Mouse (Mus musculus) forebrain, postnatal 0 days (tissue): Measurements from ENCODE around the gene Sall1. TPM values are rescaled to one million over a fixed set of nuclear protein-coding genes. Genes with fewer than 3 reads are reported as not detected.

Experiments used
- ATAC-seq: fragments of 200-750 bp; cut with Nextera tagmentation; 2 replicates; pipeline ENCODE4 v1.8.0; 2017; ENCODE audit warnings: mild to moderate bottlenecking, moderate library complexity
- DNase-seq: peaks from one replicate; pipeline ENCODE4 v3.0.0-alpha.2; 2015
- H3K27ac ChIP-seq: fragments of 300-500 bp; sonication (generic); 2 replicates; pipeline ENCODE4 v1.5.1; 2014; ENCODE audit warnings: low read depth, mild to moderate bottlenecking, antibody characterized with exemption, low read length, moderate library complexity, mixed read lengths
- H3K27me3 ChIP-seq: fragments of 300-500 bp; sonication (generic); 2 replicates; pipeline ENCODE4 v1.6.1; 2014; ENCODE audit warnings: mild to moderate bottlenecking, low read length, mixed read lengths; ENCODE audit not compliant: insufficient read depth
- H3K36me3 ChIP-seq: fragments of 300-500 bp; sonication (generic); 2 replicates; pipeline ENCODE4 v1.6.1; 2014; ENCODE audit warnings: mild to moderate bottlenecking, moderate library complexity; ENCODE audit not compliant: insufficient read depth
- H3K4me1 ChIP-seq: fragments of 300-500 bp; sonication (generic); 2 replicates; pipeline ENCODE4 v1.6.1; 2014; ENCODE audit warnings: antibody characterized with exemption; ENCODE audit not compliant: insufficient read depth
- H3K4me2 ChIP-seq: fragments of 300-500 bp; sonication (generic); 2 replicates; pipeline ENCODE4 v1.6.1; 2014; ENCODE audit warnings: low read depth, mild to moderate bottlenecking, moderate library complexity
- H3K4me3 ChIP-seq: fragments of 300-500 bp; sonication (generic); 2 replicates; pipeline ENCODE4 v1.5.1; 2014; ENCODE audit warnings: low read depth, low read length, mixed read lengths
- H3K9ac ChIP-seq: fragments of 300-500 bp; sonication (generic); 2 replicates; pipeline ENCODE4 v1.6.1; 2014; ENCODE audit warnings: mild to moderate bottlenecking
- H3K9me3 ChIP-seq: fragments of 300-500 bp; sonication (generic); 2 replicates; pipeline ENCODE4 v1.6.1; 2016; ENCODE audit warnings: low read length
- CTCF ChIP-seq: sonication (generic); IDR thresholded peaks from 2 replicates; pipeline ENCODE4 v1.5.1; 2016; ENCODE audit warnings: antibody characterized with exemption, control low read depth, low read depth
- WGBS: fragments of 180-500 bp; shearing (Covaris S2); extraction: QIAGEN DNeasy Blood & Tissue Kit; methylation state at CpG from one replicate; pipeline ENCODE4 v1.1.7; 2014; 5-methylcytosine and 5-hydroxymethylcytosine counted together
- polyA plus RNA-seq: library from polyadenylated mRNA; unstranded; fragments of >200 nt; fragmentation: Nextera tagmentation; extraction: Ambion mirVana; gene quantifications from 2 replicates; pipeline ENCODE4 v1.2.1, GENCODE M21; 2015
- total RNA-seq: library from RNA; depleted of rRNA; stranded (reverse); fragments of >200 nt; gene quantifications from 2 replicates; pipeline ENCODE4 v1.2.3, GENCODE M21; 2014

Gene Sall1
- total and polyA plus RNA-seq, 2 experiments from 2014 or later, result 4.7 to 11.1 TPM

DNA sequence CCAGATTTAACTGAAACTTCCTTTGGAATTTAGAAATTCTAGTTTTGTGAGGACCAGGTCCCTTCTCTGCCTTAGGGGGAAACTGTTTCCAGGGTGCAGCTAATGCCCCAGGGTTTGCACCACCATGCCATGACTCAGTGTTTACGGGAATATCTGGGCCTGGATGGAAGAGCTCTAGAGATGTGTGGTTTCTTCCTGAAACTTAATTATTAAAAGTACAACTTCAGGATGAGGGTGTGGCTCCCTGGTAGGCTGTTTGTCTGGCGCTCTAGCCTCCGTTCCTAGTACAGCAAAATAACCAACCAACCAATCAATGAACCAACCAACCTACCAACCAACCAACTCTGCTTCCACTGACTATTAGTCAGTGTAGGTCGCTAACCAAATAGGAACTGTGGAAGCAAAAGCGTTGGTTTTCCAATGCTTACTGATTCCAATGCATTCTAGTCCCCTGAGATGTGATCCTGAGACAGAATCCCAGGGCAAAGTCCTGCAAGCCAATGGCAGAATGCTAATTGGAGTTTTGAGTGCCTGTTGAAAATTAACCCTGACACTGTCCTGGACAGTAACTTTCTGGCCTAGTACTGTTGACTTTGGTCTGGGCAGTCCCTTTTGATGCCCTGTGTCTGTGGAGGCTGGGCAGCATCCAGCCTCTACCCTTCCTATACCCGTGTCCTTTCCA lies 31.0 kb downstream of the Sall1 start:
- H3K4me3 ChIP-seq, result no peak overlapping the region
- no peak overlapping the region for H3K27ac ChIP-seq
- H3K4me1 ChIP-seq, result no peaks in the 10 kb centered on the region
- H3K9ac ChIP-seq, result no peak overlapping the region
- DNase-seq (no peak), ATAC-seq (no peak)
- no peaks in the 10 kb centered on the region for H3K9me3 ChIP-seq
- no peaks in the 10 kb centered on the region for H3K36me3 ChIP-seq
- no peak for TF ChIP-seq CTCF
- no peak overlapping the region for H3K4me2 ChIP-seq
- 90% methylated on average over 6 of the region's 6 CpGs for WGBS
- no peaks in the 10 kb centered on the region for H3K27me3 ChIP-seq

GRCm38 (mm10) chr8:89012024-89012712 lies 31.8 kb downstream of the Sall1 start:
- Histone ChIP-seq H3K27ac (no peak overlapping the region), H3K27me3 (no peaks in the 10 kb centered on the region), H3K9me3 (no peaks in the 10 kb centered on the region), H3K4me2 (no peak overlapping the region), H3K9ac (no peak overlapping the region), H3K4me3 (no peak overlapping the region), H3K4me1 (no peaks in the 10 kb centered on the region), H3K36me3 (no peaks in the 10 kb centered on the region)
- WGBS, result 26% methylated on average over 12 of the region's 12 CpGs
- no peak for DNase-seq
- no peak for TF ChIP-seq CTCF
- no peak for ATAC-seq

GRCm38 (mm10) chr8:89008784-89009183 lies 35.2 kb downstream of the Sall1 start:
- H3K36me3 ChIP-seq, result no peaks in the 10 kb centered on the region
- H3K4me3 ChIP-seq, result no peak overlapping the region
- 40% methylated on average over 6 of the region's 7 CpGs for WGBS
- H3K4me2 ChIP-seq, result no peak overlapping the region
- DNase-seq, result no peak
- H3K9ac ChIP-seq, result no peak overlapping the region
- H3K4me1 ChIP-seq, result peaks cover 5% of the 10 kb centered on the region
- H3K27me3 ChIP-seq, result 0 out of 2 replicates have a peak, but pooled peaks cover 4% of the 10 kb centered on the region
- ATAC-seq, result no peak
- TF ChIP-seq CTCF, result no peak
- no peak overlapping the region for H3K27ac ChIP-seq
- no peaks in the 10 kb centered on the region for H3K9me3 ChIP-seq

- Histone ChIP-seq H3K4me2 (peak overlapping the region; percentile 95), H3K27ac (no peak overlapping the region), H3K36me3 (no peaks in the 10 kb centered on the region; the same call in 1 of the 2 replicates), H3K4me3 (peak overlapping the region; percentile 49), H3K9me3 (no peaks in the 10 kb centered on the region), H3K4me1 (peaks cover 5% of the 10 kb centered on the region), H3K9ac (0 out of 2 replicates have a peak overlapping the region, but pooled peaks have one; percentile 18), H3K27me3 (0 out of 2 replicates have a peak, but pooled peaks cover 4% of the 10 kb centered on the region)
- no peak for TF ChIP-seq CTCF
- DNase-seq (no peak), ATAC-seq (0 out of 2 replicates have a peak, but pooled peaks have one; percentile 29)
- 3% methylated on average over 8 of the region's 8 CpGs for WGBS
Observed at GRCm38 (mm10) chr8:89007114-89007513, 36.8 kb downstream of the Sall1 start.

GRCm38 (mm10) chr8:89006426-89006825 lies 37.5 kb downstream of the Sall1 start:
- Histone ChIP-seq H3K9ac (peak overlapping the region; percentile 59), H3K27me3 (0 out of 2 replicates have a peak, but pooled peaks cover 4% of the 10 kb centered on the region), H3K4me2 (peak overlapping the region; percentile 95), H3K9me3 (no peaks in the 10 kb centered on the region), H3K4me1 (peaks cover 5% of the 10 kb centered on the region), H3K27ac (no peak overlapping the region), H3K4me3 (peak overlapping the region; percentile 49), H3K36me3 (no peaks in the 10 kb centered on the region; the same call in 1 of the 2 replicates)
- TF ChIP-seq CTCF, result no peak
- WGBS, result under 1% methylated on average over 34 of the region's 34 CpGs
- DNase-seq, result no peak
- ATAC-seq, result peak; percentile 43; the same call in 1 of the 2 replicates

DNA sequence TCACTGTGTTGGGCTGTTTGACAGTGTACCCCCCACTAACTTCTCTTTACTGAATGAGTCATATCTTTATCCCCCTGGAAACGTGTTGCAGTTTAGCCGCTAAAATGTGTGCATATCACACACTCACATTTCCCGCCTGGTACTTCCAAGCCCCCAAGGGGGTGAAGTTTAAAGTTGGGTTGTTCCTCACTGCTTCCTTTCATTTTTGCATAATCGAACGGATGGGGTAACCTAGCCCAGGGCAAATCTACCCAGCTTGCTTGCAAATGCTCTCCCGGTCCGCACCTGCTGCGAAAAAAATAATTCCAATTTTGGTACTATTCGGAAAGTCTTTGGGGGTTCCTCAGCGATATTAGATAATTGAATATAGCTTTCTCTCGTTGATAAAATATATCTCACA lies 38.2 kb downstream of the Sall1 start:
- Histone ChIP-seq H3K36me3 (no peaks in the 10 kb centered on the region; the same call in 1 of the 2 replicates), H3K9ac (no peak overlapping the region), H3K27me3 (0 out of 2 replicates have a peak, but pooled peaks cover 4% of the 10 kb centered on the region), H3K4me2 (peak overlapping the region; percentile 95), H3K27ac (no peak overlapping the region), H3K4me1 (peaks cover 5% of the 10 kb centered on the region), H3K9me3 (no peaks in the 10 kb centered on the region), H3K4me3 (peak overlapping the region; percentile 49)
- ATAC-seq, result no peak
- TF ChIP-seq CTCF, result no peak
- WGBS, result 40% methylated on average over 11 of the region's 11 CpGs
- DNase-seq, result no peak

DNA sequence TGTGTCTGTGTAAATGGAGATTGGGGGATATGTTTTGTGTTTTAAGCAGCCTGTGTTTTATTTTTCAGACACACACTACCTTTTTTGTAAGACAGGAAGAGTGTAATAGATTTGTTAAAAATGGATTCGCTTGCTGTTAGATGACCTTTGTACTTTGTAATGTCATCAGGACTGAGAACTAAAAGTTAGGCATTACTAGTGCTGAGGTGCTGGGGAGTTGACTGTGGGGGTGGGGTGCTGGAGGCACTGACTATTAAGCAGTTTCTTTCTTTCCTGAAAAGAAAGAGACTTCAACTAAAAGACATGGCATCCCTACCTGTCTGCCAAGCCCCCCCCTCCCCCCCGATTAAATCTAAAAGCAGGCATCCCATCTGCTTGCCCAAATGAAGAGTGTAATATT lies 39.9 kb downstream of the Sall1 start:
- no peak overlapping the region for H3K27ac ChIP-seq
- no peak for DNase-seq
- TF ChIP-seq CTCF, result no peak
- 15% methylated on average over 2 of the region's 2 CpGs for WGBS
- H3K4me2 ChIP-seq, result no peak overlapping the region
- no peak for ATAC-seq
- H3K4me3 ChIP-seq, result no peak overlapping the region
- H3K9me3 ChIP-seq, result no peaks in the 10 kb centered on the region
- peaks cover 5% of the 10 kb centered on the region for H3K4me1 ChIP-seq
- H3K9ac ChIP-seq, result no peak overlapping the region
- no peaks in the 10 kb centered on the region; the same call in 1 of the 2 replicates for H3K36me3 ChIP-seq
- H3K27me3 ChIP-seq, result 0 out of 2 replicates have a peak, but pooled peaks cover 4% of the 10 kb centered on the region
